Mouse (Mus musculus) activated CD4-positive, CD25-positive, alpha-beta regulatory T cell (primary cell): Measurements from ENCODE around the gene Tlr12. TPM values are rescaled to one million over a fixed set of nuclear protein-coding genes. Genes with fewer than 3 reads are reported as not detected.

Experiments
- polyA plus RNA-seq, 2 experiments: library from polyadenylated mRNA; unstranded; fragments of 100-300 nt; shearing (Covaris generic); gene quantifications; one replicate each; pipeline ENCODE4 v1.2.1; 2017

Tlr12 gene
- polyA plus RNA-seq: 1 to 10 TPM; 1.9 to 2.8 TPM

GRCm38 (mm10) chr4:128618246-128618911 lies at the start of gene Tlr12:
TSS of gene Tlr12 (minus strand) at chr4:128618619.

GRCm38 (mm10) chr4:128654505-128655381 lies 36.3 kb upstream of the Tlr12 start, which contains the start of gene Phc2:
TSS of gene Phc2 (plus strand) at chr4:128654702.

GRCm38 (mm10) chr4:128609925-128610402 lies 8.5 kb downstream of the Tlr12 start, which contains the start of gene Zscan20:
TSS of gene Zscan20 (minus strand) at chr4:128610098.

Other genes starting within 250 kb of the Tlr12 start
- gene Zscan20, start 8.5 kb downstream of the Tlr12 start, polyA plus RNA-seq: 1 to 10 TPM; 6.7 to 8.2 TPM
- 100 to 1,000 TPM in 1 of 2 experiments, 10 to 100 TPM in 1; 86.7 to 107 TPM for gene Phc2, start 36.1 kb upstream of the Tlr12 start, polyA plus RNA-seq
- under 1 TPM; 0.05 to 0.06 TPM for gene A3galt2, start 136.7 kb upstream of the Tlr12 start, polyA plus RNA-seq
- gene Zfp362, start 187.4 kb upstream of the Tlr12 start, polyA plus RNA-seq: 10 to 100 TPM; 31.8 to 34.8 TPM